Mouse (Mus musculus) CD4-positive, CD25-positive, alpha-beta regulatory T cell, adult 4 months (primary cell): ENCODE measurements around the gene Ttll5. TPM values are rescaled to one million over a fixed set of nuclear protein-coding genes. Genes with fewer than 3 reads are reported as not detected.

Experiments
- ATAC-seq: one replicate; pipeline ENCODE4 v1.8.0; 2017
- polyA plus RNA-seq, 2 experiments: library from polyadenylated mRNA; unstranded; fragments of 100-300 nt; shearing (Covaris generic); gene quantifications; one replicate each; pipeline ENCODE4 v1.2.1; 2017

The Ttll5 gene
- polyA plus RNA-seq, 2 experiments from 2014 or later, result 8.3 to 11.0 TPM

- no peak for ATAC-seq
These were observed 281.1 kb downstream of the Ttll5 start for GRCm38 (mm10) chr12:86105546-86105945.

GRCm38 (mm10) chr12:86106086-86106485 is 281.6 kb downstream of the Ttll5 start:
- ATAC-seq, result no peak

GRCm38 (mm10) chr12:86107645-86108044 is 283.2 kb downstream of the Ttll5 start:
- ATAC-seq, result no peak

- ATAC-seq, result no peak
These were observed 285.1 kb downstream of the Ttll5 start for GRCm38 (mm10) chr12:86109531-86109930.

- no peak for ATAC-seq
These were observed 286.2 kb downstream of the Ttll5 start for GRCm38 (mm10) chr12:86110637-86111036.

Other genes with a start within 250 kb of the Ttll5 start
- under 1 TPM in 1 of 2 experiments, not detected in 1; 0.20 TPM for gene Jdp2, start 225.6 kb upstream of the Ttll5 start, polyA plus RNA-seq
- 100 to 1,000 TPM; 162 to 234 TPM for gene Batf, start 138.0 kb upstream of the Ttll5 start, polyA plus RNA-seq
- gene Flvcr2, start 78.1 kb upstream of the Ttll5 start, polyA plus RNA-seq, result under 1 TPM; 0.39 to 0.89 TPM
- 100 to 1,000 TPM; 140 to 169 TPM for gene Erg28, start 109 bp upstream of the Ttll5 start, polyA plus RNA-seq